Mouse (Mus musculus) hematopoietic multipotent progenitor cell, adult 10-12 weeks (in vitro differentiated cells): ENCODE results near the gene Zeb2. TPM values are rescaled to one million over a fixed set of nuclear protein-coding genes. Genes with fewer than 3 reads are reported as not detected.

Source experiments
- polyA plus RNA-seq: library from polyadenylated mRNA; stranded (reverse); fragments of >175 nt; gene quantifications from 2 replicates; pipeline ENCODE4 v1.2.3, GENCODE M21; 2012; ENCODE audit warnings: low replicate concordance

Gene Zeb2
- polyA plus RNA-seq = 13.3 and 17.4 TPM in 2 replicates

DNA sequence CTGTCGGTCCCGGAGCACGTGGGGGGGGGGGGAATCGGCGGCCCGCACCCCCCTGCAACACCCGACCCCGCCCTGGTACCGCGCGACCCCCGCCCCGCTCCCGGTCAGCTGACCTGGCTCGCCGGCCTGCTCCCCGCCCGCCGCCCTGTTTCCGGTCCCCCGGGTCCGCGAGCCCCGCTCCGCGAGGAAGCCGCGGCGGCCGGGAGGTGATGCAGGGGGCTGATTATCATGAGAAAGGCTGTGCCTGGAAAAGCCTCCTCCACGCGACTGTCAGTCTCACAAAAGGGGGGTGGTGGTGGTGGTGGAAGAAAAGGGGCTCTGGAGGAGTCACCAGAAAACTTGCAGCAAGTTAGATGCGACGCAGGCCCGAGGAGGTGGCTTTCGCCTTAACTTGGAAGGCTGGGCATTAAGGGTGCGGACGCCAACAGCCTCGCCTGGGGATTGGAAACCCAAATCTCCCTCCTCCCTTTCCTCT, at the start of gene Zeb2:
Gene Zeb2, minus strand, starts transcription at position 309 of the 475 bp plus-strand sequence.

Other genes starting within 250 kb of the Zeb2 start
- gene Gtdc1, start 189.7 kb downstream of the Zeb2 start, polyA plus RNA-seq = 4.9 and 5.0 TPM in 2 replicates